Mouse (Mus musculus) olfactory bulb, adult 2 months (tissue): ENCODE measurements around the gene Fap.

Experiments
- CTCF ChIP-seq: fragments of 200-500 bp; IDR thresholded peaks from 2 replicates; pipeline ENCODE4 v1.5.1; 2012; ENCODE audit warnings: low read depth, mild to moderate bottlenecking, low read length, moderate library complexity; ENCODE audit not compliant: insufficient read depth
- POLR2A ChIP-seq: fragments of 200-500 bp; IDR thresholded peaks from 2 replicates; pipeline ENCODE4 v1.6.1; 2012; ENCODE audit warnings: mild to moderate bottlenecking, low read depth, low read length, moderate library complexity; ENCODE audit not compliant: insufficient read depth

DNA sequence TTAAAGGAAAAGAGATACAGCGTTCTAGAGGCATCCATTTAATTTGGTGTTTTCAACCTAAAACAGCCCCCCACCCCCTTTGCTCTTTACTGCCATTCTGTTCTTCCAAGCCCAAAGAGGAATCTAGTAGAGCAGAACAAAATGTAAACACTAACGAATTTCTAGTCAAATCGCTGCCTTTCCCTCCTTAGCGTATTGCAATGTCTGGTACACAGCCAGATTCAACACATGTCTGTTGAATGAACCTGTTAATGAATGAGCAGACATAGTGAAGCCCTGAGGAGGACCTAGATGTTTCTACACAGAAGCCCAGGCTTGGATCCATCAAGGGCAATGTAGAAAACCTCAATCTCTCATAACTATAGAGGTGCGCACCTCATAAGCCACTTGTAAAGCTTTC, 75.1 kb downstream of the Fap start:
- TF ChIP-seq CTCF (no peak), POLR2A (no peak)
